Mouse (Mus musculus) midbrain, postnatal 0 days (tissue): Measurements from ENCODE around the gene Zfp970. TPM values are rescaled to one million over a fixed set of nuclear protein-coding genes. Genes with fewer than 3 reads are reported as not detected.
"Not testable (repeated sequence)": the region's sequence is repeated elsewhere in the genome, so short reads cannot be mapped to it uniquely, and the experiment has no call there.

Source experiments
- ATAC-seq: fragments of 200-750 bp; cut with Nextera tagmentation; 2 replicates; pipeline ENCODE4 v1.8.0; 2017; ENCODE audit warnings: moderate number of reproducible peaks, mild to moderate bottlenecking, moderate TSS enrichment, moderate library complexity; ENCODE audit not compliant: low FRiP score
- DNase-seq: peaks from one replicate; pipeline ENCODE4 v3.0.0-alpha.2; 2015; ENCODE audit warnings: low spot score
- H3K27ac ChIP-seq: fragments of 300-500 bp; sonication (generic); 2 replicates; pipeline ENCODE4 v1.5.1; 2014; ENCODE audit warnings: low read depth, mild to moderate bottlenecking, low read length, mixed read lengths
- H3K27me3 ChIP-seq: fragments of 300-500 bp; sonication (generic); 2 replicates; pipeline ENCODE4 v1.6.1; 2014; ENCODE audit warnings: low read length, control low read depth, mixed read lengths; ENCODE audit not compliant: insufficient read depth
- H3K36me3 ChIP-seq: fragments of 300-500 bp; sonication (generic); 2 replicates; pipeline ENCODE4 v1.6.1; 2014; ENCODE audit warnings: low read length, control low read depth, mixed read lengths; ENCODE audit not compliant: insufficient read depth
- H3K4me1 ChIP-seq: fragments of 300-500 bp; sonication (generic); 2 replicates; pipeline ENCODE4 v1.6.1; 2014; ENCODE audit warnings: mild to moderate bottlenecking, control low read depth, antibody characterized with exemption, low read length, mixed read lengths; ENCODE audit not compliant: insufficient read depth
- H3K4me2 ChIP-seq: fragments of 300-500 bp; sonication (generic); 2 replicates; pipeline ENCODE4 v1.6.1; 2014; ENCODE audit warnings: low read depth, mild to moderate bottlenecking, low read length, mixed read lengths; ENCODE audit not compliant: poor library complexity, severe bottlenecking
- H3K4me3 ChIP-seq: fragments of 300-500 bp; sonication (generic); 2 replicates; pipeline ENCODE4 v1.5.1; 2014; ENCODE audit warnings: low read depth, mild to moderate bottlenecking, low read length, moderate library complexity
- H3K9ac ChIP-seq: fragments of 300-500 bp; sonication (generic); replicated peaks from 2 replicates; pipeline ENCODE4 v1.6.1; 2014; ENCODE audit warnings: mild to moderate bottlenecking, low read length, moderate library complexity, mixed read lengths; ENCODE audit not compliant: poor library complexity, severe bottlenecking
- H3K9me3 ChIP-seq: fragments of 300-500 bp; sonication (generic); 2 replicates; pipeline ENCODE4 v1.6.1; 2016; ENCODE audit warnings: low read length, control low read depth
- CTCF ChIP-seq: IDR thresholded peaks from 2 replicates; pipeline ENCODE4 v1.5.1; 2016; ENCODE audit warnings: antibody characterized with exemption, mild to moderate bottlenecking
- WGBS: fragments of 180-500 bp; shearing (Covaris S2); extraction: QIAGEN DNeasy Blood & Tissue Kit; methylation state at CpG from one replicate; pipeline ENCODE4 v1.1.7; 2014; 5-methylcytosine and 5-hydroxymethylcytosine counted together
- polyA plus RNA-seq: library from polyadenylated mRNA; unstranded; fragments of >200 nt; fragmentation: Nextera tagmentation; extraction: Ambion mirVana; gene quantifications from 2 replicates; pipeline ENCODE4 v1.2.1, GENCODE M21; 2015
- total RNA-seq: library from RNA; depleted of rRNA; stranded (reverse); fragments of >200 nt; gene quantifications from 2 replicates; pipeline ENCODE4 v1.2.3, GENCODE M21; 2014

The Zfp970 gene
- total and polyA plus RNA-seq, 2 experiments from 2014 or later, result 4.0 to 4.7 TPM

- not testable (repeated sequence) for H3K9me3 ChIP-seq, H3K9ac ChIP-seq, H3K27ac ChIP-seq, ATAC-seq, DNase-seq, H3K27me3 ChIP-seq, H3K4me3 ChIP-seq, H3K4me1 ChIP-seq, H3K4me2 ChIP-seq, H3K36me3 ChIP-seq
- 91% methylated on average over 3 of the region's 3 CpGs for WGBS
These were observed 47.4 kb downstream of the Zfp970 start for GRCm38 (mm10) chr2:177511972-177512371.

DNA sequence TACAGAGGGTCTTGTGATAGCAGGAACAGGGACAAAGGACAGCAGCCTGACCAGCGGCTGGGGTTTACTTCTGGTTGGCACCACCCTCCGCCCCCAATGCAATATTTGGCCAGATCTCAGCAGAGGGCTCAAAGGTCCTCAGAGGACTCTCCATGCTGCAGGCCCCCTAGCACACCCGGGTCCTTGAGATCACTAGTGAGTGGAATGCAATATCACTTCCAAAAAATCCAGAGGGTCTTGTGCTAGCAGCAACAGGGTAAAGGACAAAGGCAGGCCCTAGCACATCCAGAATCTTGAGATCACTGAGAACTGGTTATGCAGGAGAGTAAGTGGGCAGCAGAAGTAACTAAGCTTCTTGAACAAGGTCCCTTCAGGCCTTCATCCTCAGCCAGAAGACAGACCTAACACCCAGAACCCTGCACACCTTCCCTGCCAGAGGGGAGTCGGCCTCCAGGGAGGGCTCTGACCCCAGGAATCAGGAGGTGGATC lies 49.5 kb downstream of the Zfp970 start:
- not testable (repeated sequence) for H3K36me3 ChIP-seq, ATAC-seq, H3K27me3 ChIP-seq, H3K4me3 ChIP-seq, H3K9ac ChIP-seq, DNase-seq, H3K27ac ChIP-seq, H3K4me2 ChIP-seq, H3K4me1 ChIP-seq, H3K9me3 ChIP-seq
- 86% methylated on average over 4 of the region's 4 CpGs for WGBS

- H3K27me3 ChIP-seq, ATAC-seq, H3K36me3 ChIP-seq, H3K27ac ChIP-seq, DNase-seq, H3K9ac ChIP-seq, H3K4me1 ChIP-seq, H3K4me3 ChIP-seq, H3K9me3 ChIP-seq, H3K4me2 ChIP-seq: not testable (repeated sequence)
- WGBS, result 85% methylated on average over 9 of the region's 9 CpGs
These were observed 53.2 kb downstream of the Zfp970 start for GRCm38 (mm10) chr2:177517746-177518145.

DNA sequence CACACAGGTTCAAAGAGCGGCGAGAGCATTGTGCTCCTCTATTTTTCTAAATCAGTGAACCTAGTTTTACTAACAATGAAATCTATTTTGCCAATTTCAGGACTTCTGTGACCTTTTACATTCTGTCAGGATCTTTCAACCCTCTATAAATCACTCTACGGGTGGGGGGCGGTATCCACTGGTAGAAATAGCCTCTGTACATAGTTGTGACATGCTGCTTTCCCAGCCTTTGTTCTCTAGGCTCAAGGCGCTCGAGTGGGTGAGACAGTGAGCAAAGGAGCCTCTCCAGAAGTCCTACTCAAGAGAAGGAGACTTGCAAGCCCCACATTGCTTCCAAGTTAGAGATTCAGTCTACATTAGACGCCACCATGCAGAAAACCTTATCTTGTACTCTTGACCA lies 53.8 kb downstream of the Zfp970 start:
- not testable (repeated sequence) for H3K36me3 ChIP-seq, H3K9ac ChIP-seq, H3K27ac ChIP-seq, H3K4me1 ChIP-seq, ATAC-seq, DNase-seq, H3K27me3 ChIP-seq, H3K9me3 ChIP-seq, H3K4me3 ChIP-seq, H3K4me2 ChIP-seq
- WGBS, result 89% methylated on average over 7 of the region's 7 CpGs

- ATAC-seq, result not testable (repeated sequence)
These were observed 54.4 kb downstream of the Zfp970 start for GRCm38 (mm10) chr2:177518960-177519359.

GRCm38 (mm10) chr2:177520035-177520434 lies 55.5 kb downstream of the Zfp970 start:
- Histone ChIP-seq H3K27me3 (no peaks in the 10 kb centered on the region), H3K9me3 (0 out of 2 replicates have a peak, but pooled peaks cover 2% of the 10 kb centered on the region), H3K27ac (no peak overlapping the region), H3K36me3 (no peaks in the 10 kb centered on the region), H3K4me2 (no peak overlapping the region), H3K4me1 (no peaks in the 10 kb centered on the region), H3K4me3 (no peak overlapping the region), H3K9ac (no peak overlapping the region)
- ATAC-seq (no peak), DNase-seq (no peak)
- 80% methylated on average over 8 of the region's 8 CpGs for WGBS
- TF ChIP-seq CTCF, result no peak

More at GRCm38 (mm10) chr2:177518960-177519359, 54.4 kb downstream of the Zfp970 start:
- not testable (repeated sequence) for H3K27me3 ChIP-seq, H3K4me1 ChIP-seq, H3K9ac ChIP-seq, H3K4me2 ChIP-seq, H3K9me3 ChIP-seq, H3K36me3 ChIP-seq, DNase-seq, H3K4me3 ChIP-seq, H3K27ac ChIP-seq
- WGBS, result 82% methylated on average over 1 of the region's 1 CpGs
